Mouse (Mus musculus): ENCODE measurements around the gene Vmn2r9.
"Not testable (repeated sequence)": the region's sequence is repeated elsewhere in the genome, so short reads cannot be mapped to it uniquely, and the experiment has no call there.

Gene Vmn2r9

DNA sequence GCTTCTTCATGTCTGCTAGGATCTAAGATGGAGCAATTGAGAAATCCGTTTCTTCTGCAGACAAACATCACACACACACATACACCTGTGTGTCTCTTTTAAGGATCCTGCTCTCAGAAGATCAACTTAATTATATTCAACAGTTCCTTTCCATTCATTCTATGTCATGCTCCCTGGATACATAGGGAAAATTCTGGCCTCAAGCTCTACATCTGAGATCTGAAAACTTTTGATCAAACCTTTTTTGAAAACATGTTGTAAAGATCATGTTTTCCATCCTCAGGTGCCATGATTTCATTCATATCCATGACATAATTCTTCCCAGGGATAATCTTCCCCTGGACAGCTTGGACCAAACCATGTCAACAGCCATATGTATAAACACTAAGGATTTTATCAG is at the start of gene Vmn2r9:
Gene Vmn2r9 (minus strand): TSS at position 101 of the 400 bp plus-strand sequence.
- DNase-seq (ENCODE audit: low spot score in 2 of 2) = not testable (repeated sequence)

DNA sequence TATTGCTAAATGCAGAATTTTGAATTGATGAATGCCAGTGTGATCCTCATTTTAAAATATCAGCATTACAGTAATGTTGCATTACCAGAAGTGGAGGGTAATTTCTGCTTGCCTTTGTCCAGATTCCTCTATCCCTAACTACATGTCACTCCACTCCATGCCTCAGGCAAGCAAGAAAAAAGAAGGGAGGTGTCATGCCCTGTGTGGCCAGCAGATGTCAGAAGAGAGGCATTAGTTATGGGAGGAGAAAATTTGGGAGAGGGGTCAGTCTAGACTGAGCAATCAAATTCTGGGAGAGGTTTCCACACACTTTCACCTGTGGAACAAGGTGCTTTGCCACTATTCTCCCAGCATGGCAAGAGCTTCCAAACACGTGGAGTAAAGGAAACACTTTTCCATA is 14.3 kb upstream of the Vmn2r9 start:
- DNase-seq (ENCODE audit: low spot score in 2 of 2) = not testable (repeated sequence)

DNA sequence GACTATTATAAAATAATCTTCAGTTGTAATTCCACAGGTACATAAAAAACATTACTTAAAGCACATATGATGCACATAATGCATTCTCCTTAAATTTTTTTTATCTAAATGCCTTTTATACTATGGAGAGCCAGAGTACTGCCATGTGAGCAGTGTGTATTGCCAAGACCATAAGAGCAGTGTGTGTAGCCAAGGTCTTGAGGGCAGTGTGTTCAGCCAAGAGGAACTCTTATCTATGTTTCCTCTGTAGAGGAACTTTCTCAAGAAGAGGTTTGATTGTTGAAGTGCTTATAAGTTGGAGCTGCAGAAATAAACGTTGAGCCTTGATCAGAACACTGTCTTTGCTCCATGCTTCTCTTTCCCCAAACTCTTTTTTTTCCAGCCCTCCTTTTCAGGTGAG is 2.9 kb downstream of the Vmn2r9 start:
- DNase-seq (ENCODE audit: low spot score in 2 of 2) = no peak

- DNase-seq (ENCODE audit: low spot score in 2 of 2) = no peak
Measured at GRCm38 (mm10) chr5:108836156-108836555, 16.2 kb downstream of the Vmn2r9 start.

GRCm38 (mm10) chr5:108823276-108823675 is 29.1 kb downstream of the Vmn2r9 start:
- no peak for DNase-seq (ENCODE audit: low spot score in 2 of 2)

DNA sequence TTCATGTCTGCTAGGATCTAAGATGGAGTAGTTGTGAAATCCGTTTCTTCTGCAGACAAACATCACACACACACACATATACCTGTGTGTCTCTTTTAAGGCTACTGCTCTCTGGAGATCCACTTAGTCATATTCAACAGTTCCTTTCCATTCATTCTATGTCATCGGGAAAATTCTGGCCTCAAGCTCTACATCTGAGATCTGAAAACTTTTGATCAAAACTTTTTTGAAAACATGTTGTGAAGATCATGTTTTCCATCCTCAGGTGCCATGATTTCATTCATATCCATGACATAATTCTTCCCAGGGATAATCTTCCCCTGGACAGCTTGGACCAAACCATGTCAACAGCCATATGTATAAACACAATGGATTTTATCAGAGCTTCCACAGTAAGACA is 43.7 kb downstream of the Vmn2r9 start, which contains the start of gene Vmn2r8:
Gene Vmn2r8 (minus strand): TSS at position 101 of the 400 bp plus-strand sequence.
- DNase-seq (ENCODE audit: low spot score in 2 of 2) = not testable (repeated sequence)

DNA sequence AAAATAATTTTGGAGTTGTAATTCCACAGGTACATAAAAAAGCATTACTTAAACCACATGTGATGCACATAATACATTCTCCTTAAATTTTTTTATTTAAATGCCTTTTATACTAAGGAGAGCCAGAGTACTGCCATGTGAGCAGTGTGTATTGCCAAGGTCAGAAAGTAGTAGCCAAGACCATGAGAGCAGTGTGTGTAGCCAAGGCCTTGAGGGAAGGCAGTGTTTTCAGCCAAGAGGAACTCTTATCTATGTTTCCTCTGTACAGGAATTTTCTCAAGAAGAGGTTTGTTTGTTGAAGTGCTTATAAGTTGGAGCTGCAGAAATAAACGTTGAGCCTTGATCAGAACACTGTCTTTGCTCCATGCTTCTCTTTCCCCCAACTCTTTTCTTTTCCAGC is 48.8 kb downstream of the Vmn2r9 start:
- no peak for DNase-seq (ENCODE audit: low spot score in 2 of 2)

DNA sequence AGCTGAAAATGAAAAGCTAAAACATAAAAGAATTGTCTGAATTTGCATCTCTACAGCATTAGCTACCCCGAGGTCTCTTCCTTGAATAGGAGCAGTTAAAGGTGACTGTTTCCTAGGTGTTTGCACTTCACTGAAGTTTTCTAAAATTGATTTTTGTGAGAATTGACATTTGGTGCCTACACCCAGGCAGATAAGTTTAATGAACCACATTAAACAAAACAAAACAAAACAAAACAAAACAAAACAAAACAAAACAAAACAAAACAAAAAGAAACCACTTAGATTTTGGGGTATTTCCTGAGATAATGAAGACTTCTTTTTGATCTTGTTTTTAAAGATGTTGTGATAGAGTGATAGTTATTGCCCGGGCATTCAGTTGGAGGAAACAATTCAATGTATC is 57.1 kb downstream of the Vmn2r9 start, which contains the start of gene Tmed11:
Gene Tmed11 (minus strand): TSS at position 101 of the 400 bp plus-strand sequence.
- not testable (repeated sequence) for DNase-seq (ENCODE audit: low spot score in 2 of 2)

DNA sequence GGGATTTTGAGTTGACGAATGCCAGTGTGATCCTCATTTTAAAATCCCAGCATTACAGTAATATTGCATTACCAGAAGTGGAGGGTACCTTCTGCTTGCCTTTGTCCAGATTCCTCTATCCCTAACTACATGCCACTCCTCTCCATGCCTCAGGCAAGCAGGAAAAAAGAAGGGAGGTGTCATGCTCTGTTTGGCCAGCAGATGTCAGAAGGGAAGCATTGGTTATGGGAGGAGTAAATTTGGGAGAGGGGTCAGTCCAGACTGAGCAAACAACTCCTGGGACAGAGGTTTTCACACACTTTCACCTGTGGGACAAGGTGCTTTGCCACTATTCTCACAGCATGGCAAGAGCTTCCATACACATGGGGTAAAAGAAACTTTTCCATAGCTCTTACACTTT is 62.0 kb downstream of the Vmn2r9 start:
- DNase-seq (ENCODE audit: low spot score in 2 of 2) = not testable (repeated sequence)
